Mouse (Mus musculus) left cerebral cortex, adult 18-20 months (tissue): ENCODE measurements around the gene Poln. TPM values are rescaled to one million over a fixed set of nuclear protein-coding genes. Genes with fewer than 3 reads are reported as not detected.

Source experiments
- DNase-seq, 2 experiments: peaks; one replicate each; pipeline ENCODE4 v3.0.0; 2021 to 2022; ENCODE audit warnings: low spot score in 2 of 2, mixed read lengths in 1 of 2
- total RNA-seq, 2 experiments: library from RNA; stranded (reverse); gene quantifications; 2 replicates each; pipeline ENCODE4 v1.2.3; 2021

Gene Poln
- total RNA-seq, 2 experiments from 2014 or later: 1.6 TPM

DNA sequence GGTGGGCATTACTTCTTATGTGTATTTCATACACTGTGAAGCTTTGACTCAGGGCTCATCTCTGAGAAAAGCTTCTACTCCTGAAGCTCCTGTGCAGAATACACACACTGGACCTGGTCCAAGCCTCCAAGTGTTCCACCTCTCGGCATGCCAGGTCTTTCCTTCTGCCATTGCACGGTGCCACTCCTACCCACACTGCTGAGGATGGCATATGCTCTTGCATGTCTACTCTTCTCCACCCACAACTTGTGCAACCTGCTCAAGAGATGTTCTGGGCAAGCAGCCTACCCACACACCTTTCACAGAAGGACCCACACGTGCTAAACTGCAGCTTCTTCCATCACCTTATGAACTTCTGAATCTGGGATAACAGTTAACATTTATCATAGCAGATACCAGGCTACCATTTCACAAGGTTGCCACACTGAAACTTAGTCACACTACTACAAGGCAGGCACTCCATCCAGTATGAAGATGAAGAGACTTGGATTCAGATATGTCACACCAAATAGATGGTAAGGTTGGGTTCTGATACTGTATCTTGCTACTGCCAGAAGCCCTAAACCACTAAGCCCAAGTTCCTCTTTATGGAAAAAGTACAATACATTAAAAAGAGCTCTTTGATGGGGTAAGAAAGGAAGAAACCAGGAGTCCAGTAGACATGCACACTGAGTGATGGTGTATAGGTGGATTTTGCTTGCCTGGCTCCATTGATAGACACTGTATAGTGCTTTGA is 50.0 kb downstream of the Poln start:
- peak; percentile 47 to 52 for DNase-seq

DNA sequence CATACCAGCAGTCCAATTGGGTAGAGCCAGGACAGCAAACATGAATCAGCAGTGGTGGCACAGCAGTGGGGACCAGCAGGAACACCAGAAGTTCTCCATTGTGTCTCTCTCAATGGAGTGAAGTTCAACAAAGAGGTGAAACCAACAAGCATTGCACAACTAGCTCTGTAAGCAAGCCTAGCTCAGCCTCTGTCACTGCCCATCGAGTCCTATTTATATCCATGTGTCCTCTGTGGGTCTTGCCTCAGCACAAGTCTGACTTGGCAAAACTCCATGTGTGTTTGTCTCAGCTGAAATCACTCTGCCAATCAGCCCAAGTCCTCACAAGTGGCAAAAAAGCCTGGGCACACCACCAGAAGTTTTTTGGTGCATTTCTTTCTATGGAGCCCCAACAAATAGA is 63.6 kb downstream of the Poln start:
- DNase-seq: no peak

DNA sequence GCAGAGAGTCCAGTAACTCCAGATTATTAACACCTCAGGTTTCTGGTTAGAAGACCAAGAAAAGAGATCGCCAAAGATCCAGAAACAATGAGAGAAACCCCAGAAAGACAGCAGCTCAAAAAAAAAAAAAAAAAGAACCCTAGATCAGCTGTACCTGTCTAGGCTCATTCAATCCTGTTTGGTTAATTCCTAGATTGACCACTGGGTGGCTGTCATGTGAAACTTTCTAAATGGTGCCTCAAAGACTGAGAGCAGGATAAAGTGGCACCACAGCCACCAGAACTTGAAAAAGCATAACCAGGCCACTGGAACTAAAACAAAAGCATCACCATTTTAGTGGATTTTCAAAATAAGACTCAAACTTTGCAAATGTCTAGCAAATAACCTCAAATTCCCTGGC is 71.9 kb downstream of the Poln start:
- DNase-seq: peak; percentile 53 to 71

DNA sequence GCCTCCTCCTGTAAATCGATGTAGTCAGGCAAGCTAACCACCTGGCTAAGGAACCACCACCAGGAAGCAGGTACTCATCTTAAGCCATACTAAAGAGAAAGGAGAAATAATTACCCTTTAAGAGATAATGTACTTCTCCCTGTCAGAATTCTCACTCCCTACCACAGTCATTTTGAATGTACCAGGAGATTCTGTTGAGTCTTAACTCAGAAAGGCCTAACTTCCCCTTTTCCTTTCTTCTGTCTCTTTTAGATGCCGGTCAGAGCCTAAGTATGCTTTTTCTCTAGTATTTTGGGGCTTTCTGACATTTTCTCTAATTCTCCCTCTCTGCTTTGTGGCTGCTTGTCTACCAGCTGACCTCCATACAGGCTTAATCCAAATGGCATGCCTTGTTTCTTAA is 76.2 kb downstream of the Poln start:
- DNase-seq: no peak

DNA sequence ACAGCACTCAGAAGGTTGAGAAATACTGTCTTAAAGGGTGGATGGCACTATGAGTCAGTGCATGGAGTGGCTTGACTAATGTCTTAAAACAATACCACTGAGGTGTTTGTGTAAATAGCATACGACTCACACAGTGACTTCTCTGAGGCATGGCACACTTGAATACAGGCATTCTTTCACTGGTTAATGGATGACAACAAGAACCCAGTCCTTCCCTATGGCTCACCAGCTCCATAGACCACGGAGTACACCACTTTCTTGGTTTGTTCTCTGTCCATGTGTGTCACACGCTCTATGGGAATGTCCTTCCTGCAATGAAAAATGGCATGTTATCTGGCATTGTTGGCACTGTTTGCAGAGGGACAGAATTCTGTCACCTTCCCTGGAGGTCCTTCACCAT is 136.7 kb downstream of the Poln start:
- no peak for DNase-seq

DNA sequence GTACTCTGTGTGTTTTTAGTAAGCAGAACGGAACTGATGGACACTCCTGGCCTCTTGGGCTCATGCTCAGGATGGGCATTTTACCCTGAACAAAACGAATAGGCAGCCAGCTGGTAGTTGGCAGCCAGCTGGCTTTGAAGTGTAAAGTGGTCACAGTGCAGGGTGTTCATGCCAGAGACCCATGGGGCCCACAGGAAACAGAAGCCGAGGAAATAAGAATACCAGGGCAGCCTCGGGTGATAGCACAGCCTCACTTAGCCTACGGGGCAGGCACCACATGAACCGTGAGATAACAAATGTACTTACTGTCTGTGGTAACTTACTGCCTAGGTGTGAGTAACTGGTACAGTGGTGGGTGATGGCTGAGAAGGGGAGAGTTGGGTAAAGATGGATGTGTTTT is 138.2 kb downstream of the Poln start:
- DNase-seq: no peak

DNA sequence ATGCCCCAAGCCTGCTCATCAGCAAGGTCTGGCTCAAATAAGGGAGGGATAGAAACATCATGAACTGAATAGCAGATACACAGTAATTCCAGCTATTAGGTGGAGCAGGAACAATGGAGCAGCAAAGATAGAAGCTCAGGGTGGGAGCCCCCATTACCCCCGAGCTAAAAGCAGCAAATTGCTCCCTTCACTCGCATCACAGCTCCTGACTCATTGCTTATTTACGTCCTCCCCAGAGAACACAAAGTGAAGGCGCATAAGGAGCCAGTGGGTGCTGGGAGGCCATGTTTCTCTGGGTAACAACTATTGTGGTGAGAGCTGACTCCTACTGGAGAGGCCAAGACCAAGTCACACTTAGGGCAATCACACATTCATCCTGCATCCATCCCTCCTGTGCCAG is 139.1 kb downstream of the Poln start:
- DNase-seq: no peak

DNA sequence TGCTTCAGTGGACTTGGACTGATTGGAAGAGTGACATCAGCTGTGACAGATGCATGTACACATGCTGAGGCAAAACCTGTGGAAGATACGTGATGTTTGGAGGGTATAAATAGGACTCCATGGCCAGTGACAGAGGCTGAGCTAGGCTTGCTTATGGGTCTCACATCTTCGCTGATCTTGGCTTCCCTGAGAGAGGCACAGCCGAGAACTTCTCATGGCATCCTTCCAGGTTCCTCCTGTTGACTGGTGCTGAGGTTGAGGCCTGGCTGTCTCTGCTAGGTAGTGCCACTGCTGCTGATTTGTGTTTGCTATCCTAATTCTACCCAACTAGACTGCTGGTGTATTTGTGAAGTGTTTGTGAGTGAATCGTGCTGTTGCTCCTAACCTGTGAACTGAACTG is 150.3 kb downstream of the Poln start:
- DNase-seq: no peak

DNA sequence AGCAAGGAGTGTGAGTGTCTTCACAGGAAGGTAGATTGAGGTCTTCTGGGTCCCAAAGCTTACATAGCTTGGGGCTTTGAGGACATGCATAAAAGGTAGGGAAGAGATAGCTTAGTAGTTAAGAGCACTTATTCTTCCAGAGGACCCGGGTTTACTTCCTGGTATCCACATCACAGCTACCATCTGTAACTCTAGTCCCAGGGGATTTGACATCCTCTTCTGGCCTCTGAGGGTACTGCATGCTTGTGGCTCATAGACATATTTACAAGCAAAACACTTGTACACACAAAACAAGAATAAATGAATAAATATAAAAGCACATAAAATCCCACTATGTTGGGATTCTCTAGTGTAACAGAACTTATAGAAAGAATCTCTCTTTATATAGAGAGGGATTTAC is 154.6 kb downstream of the Poln start:
- no peak for DNase-seq

DNA sequence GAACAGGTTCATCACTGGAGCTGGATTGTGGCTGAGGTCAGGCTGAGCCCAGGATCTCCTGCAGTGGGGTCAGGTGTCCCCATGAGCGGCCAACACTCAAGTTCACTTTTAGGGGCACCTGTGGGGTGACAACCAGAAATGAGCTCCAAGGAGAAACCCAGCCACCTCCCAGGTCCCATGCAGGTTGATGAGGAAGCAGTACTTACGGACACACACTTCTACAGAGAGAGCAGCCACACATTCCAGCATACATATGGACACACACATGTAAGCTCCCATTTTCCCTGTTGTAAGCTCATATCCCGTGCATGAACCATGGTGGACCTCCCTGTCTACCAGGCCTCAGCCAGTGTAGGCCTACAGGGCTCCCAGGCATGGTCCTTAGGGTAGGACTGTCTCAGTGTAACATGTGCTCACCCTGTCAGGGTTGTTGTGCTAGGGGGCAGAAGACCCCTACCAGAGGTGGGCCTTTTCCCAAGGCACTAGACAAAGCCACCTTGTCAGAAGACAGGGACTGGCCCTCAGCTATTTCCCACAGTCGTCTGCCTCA is 161.8 kb downstream of the Poln start:
- DNase-seq: no peak

DNA sequence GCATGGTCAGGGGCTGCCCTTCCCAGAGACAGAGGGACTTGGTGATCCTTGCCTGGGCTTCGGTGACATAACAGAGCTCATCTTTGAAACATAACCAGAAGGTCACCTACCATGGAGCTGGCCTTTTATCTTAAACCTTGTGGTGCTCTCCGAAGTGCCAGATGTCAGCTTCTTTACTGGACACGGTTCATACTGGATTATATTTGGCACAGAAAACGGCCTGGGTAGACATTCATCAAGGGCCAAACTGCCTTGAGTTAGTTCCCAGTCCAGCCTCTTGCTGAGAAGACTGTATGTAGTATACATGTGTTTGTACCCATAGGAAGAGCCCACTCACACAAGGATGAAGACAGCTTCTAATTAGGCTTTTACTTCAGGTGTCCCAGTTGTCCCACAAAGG is 162.4 kb downstream of the Poln start:
- no peak for DNase-seq

DNA sequence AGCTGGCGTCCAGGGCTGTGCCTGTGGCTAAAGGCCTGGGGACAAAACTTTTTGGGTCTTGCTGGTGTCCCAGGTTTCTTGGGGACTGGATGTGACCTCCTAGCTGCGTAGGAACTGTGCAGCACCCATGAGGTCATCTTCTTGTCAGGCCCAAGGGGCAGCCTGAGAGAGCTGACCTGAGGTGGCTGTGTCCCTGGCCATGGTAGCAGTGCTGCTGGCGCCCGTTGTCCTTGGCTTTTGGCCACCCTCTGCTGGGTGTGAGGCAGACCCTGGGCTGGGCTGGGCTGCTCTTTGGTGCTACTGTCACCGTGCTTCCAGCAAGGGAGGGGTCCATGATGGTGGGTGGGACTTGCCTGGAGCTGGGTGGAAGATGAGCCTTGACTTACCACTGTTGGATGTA is 164.6 kb downstream of the Poln start:
- DNase-seq: no peak

DNA sequence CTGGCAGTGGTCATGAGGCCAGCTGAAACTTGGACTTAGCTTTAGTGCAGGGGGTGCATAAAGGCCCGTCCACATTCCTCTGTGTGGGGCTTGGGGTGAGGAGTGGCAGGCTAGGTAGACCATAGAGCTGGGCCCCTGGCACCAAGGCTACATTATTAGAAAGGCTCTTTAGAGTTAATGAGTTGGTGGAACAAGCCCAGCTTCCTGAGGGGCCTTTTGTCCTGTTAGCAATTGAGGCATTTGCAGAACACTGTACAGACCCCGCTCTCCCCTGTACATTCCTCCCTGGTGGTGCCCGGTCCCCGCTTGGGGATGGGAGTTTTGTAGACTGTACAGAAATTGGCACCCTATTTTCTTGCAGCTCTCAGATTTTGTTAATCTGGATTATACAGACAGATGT is 166.6 kb downstream of the Poln start:
- no peak for DNase-seq

DNA sequence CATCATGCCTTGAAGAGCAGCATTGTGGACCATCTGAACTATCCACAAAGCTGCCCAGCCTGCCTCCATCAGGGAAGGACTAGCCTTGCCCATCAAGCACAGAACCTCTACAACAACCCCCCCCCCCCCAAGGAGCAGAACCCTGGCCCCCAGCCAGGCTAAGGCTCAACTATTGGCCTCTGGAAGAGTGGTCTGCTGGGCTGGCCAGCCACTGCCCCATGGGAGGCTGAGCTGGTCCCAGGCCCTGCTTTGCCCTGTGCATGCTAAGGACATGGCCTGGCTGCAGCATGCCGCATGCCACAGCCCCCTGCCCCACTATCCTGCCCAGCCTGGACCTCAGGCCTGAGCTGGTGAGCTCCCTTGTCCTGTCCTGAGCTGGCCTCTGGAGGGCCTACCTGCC is 167.8 kb downstream of the Poln start:
- no peak for DNase-seq

DNA sequence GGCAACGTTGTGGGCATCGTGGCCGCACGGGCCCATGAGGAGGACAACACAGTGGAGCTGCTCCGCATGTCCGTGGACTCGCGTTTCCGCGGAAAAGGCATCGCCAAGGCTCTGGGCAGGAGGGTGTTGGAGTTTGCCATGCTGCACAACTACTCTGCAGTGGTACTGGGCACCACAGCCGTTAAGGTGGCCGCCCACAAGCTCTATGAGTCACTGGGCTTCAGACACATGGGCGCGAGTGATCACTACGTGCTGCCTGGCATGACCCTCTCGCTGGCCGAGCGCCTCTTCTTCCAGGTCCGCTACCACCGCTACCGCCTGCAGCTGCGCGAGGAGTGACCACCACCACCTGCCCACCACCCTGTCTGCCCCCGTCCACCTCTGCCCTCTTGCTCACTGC is 168.4 kb downstream of the Poln start:
- peak; percentile 58 to 59 for DNase-seq

DNA sequence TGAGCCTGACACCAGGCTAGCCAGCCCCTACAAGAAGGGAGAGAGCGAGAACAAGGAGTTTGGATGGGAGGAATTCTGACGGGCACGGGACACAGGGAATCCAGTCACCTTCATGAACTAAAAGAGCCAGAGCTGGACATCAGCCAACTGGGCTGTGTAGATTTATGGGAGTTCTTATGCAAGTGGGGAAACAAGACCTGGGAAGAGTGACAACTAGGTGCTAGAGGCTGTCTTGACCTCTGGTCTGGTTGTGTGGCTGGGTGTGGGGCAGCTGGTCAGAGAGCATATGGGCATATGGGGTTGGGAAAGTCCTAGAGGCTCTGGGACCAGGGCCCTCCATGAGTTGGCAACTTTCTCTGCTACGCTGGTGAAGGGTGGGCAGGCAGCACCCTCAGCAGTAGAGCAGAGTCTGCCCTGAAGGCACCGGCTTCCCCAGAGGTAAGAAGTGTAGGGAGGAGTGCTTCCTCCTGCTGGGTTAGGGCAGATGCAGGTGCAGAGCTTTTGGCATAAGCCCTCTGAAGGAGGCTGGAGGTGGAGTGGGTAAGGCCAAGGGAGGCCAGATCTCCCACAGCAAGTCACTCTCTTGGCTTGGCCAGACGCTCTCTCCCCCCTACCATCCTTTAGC is 169.7 kb downstream of the Poln start:
- no peak for DNase-seq

DNA sequence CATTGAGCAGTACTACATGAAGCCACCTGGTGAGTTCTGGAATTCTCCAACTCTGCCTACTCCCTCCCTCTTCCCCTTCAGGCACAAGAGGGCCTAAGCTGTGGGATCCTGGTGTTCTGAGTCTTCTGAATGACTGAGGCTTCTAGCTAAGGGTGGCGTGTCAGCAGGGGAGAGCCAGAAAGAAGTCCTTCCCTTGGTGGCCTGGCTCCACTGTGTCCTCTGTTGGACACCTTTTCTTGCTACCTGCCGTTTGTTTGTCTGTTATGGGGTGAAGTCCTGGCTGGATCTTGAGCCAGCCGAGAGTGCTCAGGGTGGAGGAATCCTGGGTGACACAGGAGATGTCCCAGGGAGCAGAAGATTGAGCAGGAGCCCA is 170.8 kb downstream of the Poln start:
- DNase-seq: no peak

DNA sequence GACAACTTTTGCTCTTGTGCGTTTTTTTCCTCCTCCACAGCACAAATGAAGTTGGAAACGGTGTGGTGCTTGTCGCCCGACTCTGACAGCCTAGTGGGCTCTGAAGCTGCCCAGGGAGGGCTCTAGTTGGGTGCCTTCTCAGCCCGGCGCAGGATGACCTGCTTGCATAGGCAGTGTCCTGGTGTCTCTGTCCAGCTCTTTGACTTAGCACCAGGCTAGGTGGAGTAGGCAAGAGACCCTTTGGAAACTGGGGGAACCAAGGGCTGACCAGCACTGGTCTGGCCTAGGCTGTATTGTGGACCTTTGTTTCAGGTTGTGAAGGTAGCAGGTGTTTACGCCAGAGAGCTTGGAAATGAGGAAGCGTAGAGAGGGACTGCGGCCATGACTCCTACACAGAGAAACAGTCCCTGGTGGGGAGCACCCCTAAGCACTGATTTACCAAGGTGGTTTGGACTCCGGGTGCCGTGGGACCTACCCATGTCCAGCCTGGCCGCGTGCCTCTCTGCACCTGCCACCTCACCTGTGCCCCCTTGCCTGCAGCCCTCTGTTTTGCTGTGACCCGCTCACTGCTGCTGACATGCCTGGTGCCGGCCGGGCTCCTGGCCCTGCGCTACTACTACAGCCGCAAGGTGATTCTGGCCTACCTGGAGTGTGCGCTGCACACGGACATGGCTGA is 171.3 kb downstream of the Poln start:
- no peak for DNase-seq

DNA sequence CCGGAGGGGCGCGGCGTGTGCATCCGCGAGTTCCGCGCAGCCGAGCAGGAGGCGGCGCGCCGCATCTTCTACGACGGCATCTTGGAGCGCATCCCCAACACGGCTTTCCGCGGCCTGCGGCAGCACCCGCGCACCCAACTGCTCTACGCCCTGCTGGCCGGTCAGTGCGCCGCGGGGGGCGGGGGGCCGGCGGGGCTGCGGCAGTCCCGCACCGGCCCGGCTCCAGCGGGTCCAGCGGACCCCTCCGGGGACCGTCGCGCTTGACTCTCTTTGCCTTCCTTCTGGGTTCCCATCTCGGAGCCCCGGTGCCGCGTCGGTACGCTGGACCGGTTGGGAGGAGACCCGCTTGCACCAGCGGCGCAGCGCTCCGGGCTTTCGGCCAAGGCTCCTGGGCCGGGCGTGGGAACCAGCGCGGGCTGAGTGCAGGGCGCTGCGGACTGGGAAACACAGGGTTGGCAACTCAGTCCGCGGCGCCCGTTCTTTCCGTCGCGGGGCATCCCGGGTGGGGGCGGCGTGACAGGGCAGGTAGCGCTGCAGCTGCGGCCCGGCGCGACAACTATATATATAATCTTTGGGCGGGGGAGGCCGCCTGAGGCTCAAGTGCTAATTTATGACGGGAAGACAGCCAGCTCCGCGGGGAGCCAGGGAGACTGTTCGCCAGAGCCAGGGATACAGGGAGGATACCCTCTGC is 172.1 kb downstream of the Poln start:
- peak; percentile 77 to 86 for DNase-seq

DNA sequence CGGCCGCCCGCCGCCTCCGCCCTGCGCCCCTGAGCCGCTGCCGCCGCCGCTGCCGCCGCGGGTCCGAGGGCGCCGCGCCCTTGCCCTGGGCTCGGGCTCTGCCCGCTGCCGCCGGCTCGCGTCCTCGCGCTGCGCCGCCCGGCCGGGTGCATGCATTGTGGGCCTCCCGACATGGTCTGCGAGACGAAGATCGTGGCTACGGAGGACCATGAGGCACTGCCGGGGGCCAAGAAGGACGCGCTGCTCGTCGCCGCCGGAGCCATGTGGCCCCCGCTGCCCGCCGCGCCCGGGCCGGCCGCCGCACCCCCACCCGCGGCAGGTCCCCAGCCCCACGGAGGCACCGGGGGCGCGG is 172.6 kb downstream of the Poln start:
- no peak for DNase-seq

DNA sequence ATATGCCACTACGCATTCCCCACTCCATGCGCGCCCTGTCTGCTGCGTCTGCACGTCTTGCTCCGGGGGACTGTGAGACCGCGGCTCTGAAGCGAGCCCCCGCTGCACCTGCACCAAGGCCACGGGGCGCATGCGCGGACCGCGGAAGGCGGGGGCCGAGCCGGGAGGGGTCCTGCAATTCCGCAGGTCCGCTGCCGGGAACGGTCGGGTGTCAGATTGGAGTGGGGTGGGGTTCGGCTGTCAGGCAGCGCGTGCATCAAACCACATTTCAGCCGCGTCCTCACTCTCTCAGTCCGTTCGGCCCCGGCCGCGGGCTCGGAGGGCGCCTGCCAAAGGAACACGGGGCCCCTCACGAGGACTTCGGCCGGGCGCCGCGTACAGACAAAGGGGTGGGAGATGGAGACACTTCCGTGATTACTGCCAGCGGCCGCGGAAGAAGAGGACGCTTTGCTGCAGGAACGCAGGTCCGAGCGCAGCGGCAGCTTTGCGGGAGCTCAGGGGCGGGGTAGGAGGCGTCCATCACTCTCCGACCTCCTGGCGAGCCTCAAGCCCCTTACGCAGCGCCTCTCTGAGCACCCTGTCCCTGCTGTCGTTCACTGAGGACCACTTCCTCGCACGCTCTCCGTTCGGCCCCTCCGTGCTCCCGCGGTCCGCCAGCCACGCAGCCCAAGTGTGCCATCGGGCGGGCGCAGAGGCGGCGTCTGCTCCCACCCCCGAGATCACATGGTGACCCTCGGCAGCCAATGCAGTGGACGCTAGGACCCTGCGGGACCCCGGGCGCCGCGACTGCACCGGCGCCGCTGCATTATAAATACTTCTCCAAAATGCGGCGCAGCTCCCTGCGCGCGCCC is 173.2 kb downstream of the Poln start, which contains the start of gene Nat8l:
Nat8l (plus strand) TSS at position 142 of the 851 bp plus-strand sequence.
- peak; percentile 89 to 92 for DNase-seq
